Mouse (Mus musculus): ENCODE results near the gene Kat2b. TPM values are rescaled to one million over a fixed set of nuclear protein-coding genes. Genes with fewer than 3 reads are reported as not detected.
"Not testable (repeated sequence)": the region's sequence is repeated elsewhere in the genome, so short reads cannot be mapped to it uniquely, and the experiment has no call there.

The Kat2b gene
- polyA plus RNA-seq, 1 experiment from 2014 or later = 8.7 TPM

- H3K27me3 ChIP-seq (ENCODE audit: control insufficient read depth, insufficient read depth, low read depth, low read length); H3K27ac ChIP-seq (ENCODE audit: low read length); H3K4me2 ChIP-seq (ENCODE audit: low read length); H3K36me3 ChIP-seq (ENCODE audit: control insufficient read depth, insufficient read depth, low read length); H3K4me3 ChIP-seq (ENCODE audit: low read depth, low read length); H3K9ac ChIP-seq (ENCODE audit: low read depth, low read length); H3K4me1 ChIP-seq (ENCODE audit: control insufficient read depth, insufficient read depth, low read length); H3K9me3 ChIP-seq (replicated peaks; ENCODE audit: control insufficient read depth, low read length, poor library complexity, severe bottlenecking); ATAC-seq: not testable (repeated sequence)
- no CpG with 5 or more reads among the region's 7 CpGs for WGBS
Observed at GRCm38 (mm10) chr17:53603236-53603635, 36.6 kb downstream of the Kat2b start.

- not testable (repeated sequence) for H3K4me3 ChIP-seq (ENCODE audit: low read depth, low read length); H3K27me3 ChIP-seq (ENCODE audit: control insufficient read depth, insufficient read depth, low read depth, low read length); H3K27ac ChIP-seq (ENCODE audit: low read length); ATAC-seq; H3K9me3 ChIP-seq (replicated peaks; ENCODE audit: control insufficient read depth, low read length, poor library complexity, severe bottlenecking); H3K4me2 ChIP-seq (ENCODE audit: low read length); H3K4me1 ChIP-seq (ENCODE audit: control insufficient read depth, insufficient read depth, low read length); H3K9ac ChIP-seq (ENCODE audit: low read depth, low read length); H3K36me3 ChIP-seq (ENCODE audit: control insufficient read depth, insufficient read depth, low read length)
- no CpG with 5 or more reads among the region's 7 CpGs for WGBS
Observed at GRCm38 (mm10) chr17:53606082-53606481, 39.4 kb downstream of the Kat2b start.

- H3K27ac ChIP-seq (ENCODE audit: low read length); H3K4me1 ChIP-seq (ENCODE audit: control insufficient read depth, insufficient read depth, low read length); H3K27me3 ChIP-seq (ENCODE audit: control insufficient read depth, insufficient read depth, low read depth, low read length); ATAC-seq; H3K36me3 ChIP-seq (ENCODE audit: control insufficient read depth, insufficient read depth, low read length); H3K9me3 ChIP-seq (replicated peaks; ENCODE audit: control insufficient read depth, low read length, poor library complexity, severe bottlenecking); H3K4me2 ChIP-seq (ENCODE audit: low read length); H3K9ac ChIP-seq (ENCODE audit: low read depth, low read length); H3K4me3 ChIP-seq (ENCODE audit: low read depth, low read length): not testable (repeated sequence)
- WGBS = no CpG with 5 or more reads among the region's 7 CpGs
Observed at GRCm38 (mm10) chr17:53608924-53609323, 42.3 kb downstream of the Kat2b start.

- H3K36me3 ChIP-seq (ENCODE audit: control insufficient read depth, insufficient read depth, low read length) = no peaks in the 10 kb centered on the region
- no peak overlapping the region for H3K4me3 ChIP-seq (ENCODE audit: low read depth, low read length)
- no peaks in the 10 kb centered on the region for H3K9me3 ChIP-seq (replicated peaks; ENCODE audit: control insufficient read depth, low read length, poor library complexity, severe bottlenecking)
- H3K27me3 ChIP-seq (ENCODE audit: control insufficient read depth, insufficient read depth, low read depth, low read length) = no peaks in the 10 kb centered on the region
- no peaks in the 10 kb centered on the region for H3K4me1 ChIP-seq (ENCODE audit: control insufficient read depth, insufficient read depth, low read length)
- H3K9ac ChIP-seq (ENCODE audit: low read depth, low read length) = no peak overlapping the region
- WGBS = 95% methylated on average over 6 of the region's 6 CpGs
- H3K27ac ChIP-seq (ENCODE audit: low read length) = no peak overlapping the region
- no peak for ATAC-seq
- no peak overlapping the region for H3K4me2 ChIP-seq (ENCODE audit: low read length)
Observed at GRCm38 (mm10) chr17:53617295-53617957, 50.8 kb downstream of the Kat2b start.

- no peak overlapping the region for H3K4me2 ChIP-seq (ENCODE audit: low read length)
Observed at GRCm38 (mm10) chr17:53618369-53618768, 51.7 kb downstream of the Kat2b start.

GRCm38 (mm10) chr17:53619391-53619790 lies 52.7 kb downstream of the Kat2b start:
- H3K27me3 ChIP-seq (ENCODE audit: control insufficient read depth, insufficient read depth, low read depth, low read length) = no peaks in the 10 kb centered on the region
- H3K4me2 ChIP-seq (ENCODE audit: low read length) = no peak overlapping the region
- no peak overlapping the region for H3K9ac ChIP-seq (ENCODE audit: low read depth, low read length)
- no peak overlapping the region for H3K27ac ChIP-seq (ENCODE audit: low read length)
- no peak for ATAC-seq
- no peaks in the 10 kb centered on the region for H3K36me3 ChIP-seq (ENCODE audit: control insufficient read depth, insufficient read depth, low read length)
- no peak overlapping the region for H3K4me3 ChIP-seq (ENCODE audit: low read depth, low read length)
- no peaks in the 10 kb centered on the region for H3K9me3 ChIP-seq (replicated peaks; ENCODE audit: control insufficient read depth, low read length, poor library complexity, severe bottlenecking)
- H3K4me1 ChIP-seq (ENCODE audit: control insufficient read depth, insufficient read depth, low read length) = no peaks in the 10 kb centered on the region

More at GRCm38 (mm10) chr17:53618369-53618768, 51.7 kb downstream of the Kat2b start:
- Histone ChIP-seq H3K9me3 (replicated peaks; ENCODE audit: control insufficient read depth, low read length, poor library complexity, severe bottlenecking) (no peaks in the 10 kb centered on the region), H3K4me3 (ENCODE audit: low read depth, low read length) (no peak overlapping the region), H3K36me3 (ENCODE audit: control insufficient read depth, insufficient read depth, low read length) (no peaks in the 10 kb centered on the region), H3K4me1 (ENCODE audit: control insufficient read depth, insufficient read depth, low read length) (no peaks in the 10 kb centered on the region), H3K27ac (ENCODE audit: low read length) (no peak overlapping the region), H3K9ac (ENCODE audit: low read depth, low read length) (no peak overlapping the region), H3K27me3 (ENCODE audit: control insufficient read depth, insufficient read depth, low read depth, low read length) (no peaks in the 10 kb centered on the region)
- WGBS = 97% methylated on average over 7 of the region's 7 CpGs
- no peak for ATAC-seq

GRCm38 (mm10) chr17:53620611-53621010 lies 54.0 kb downstream of the Kat2b start:
- Histone ChIP-seq H3K27ac (ENCODE audit: low read length) (no peak overlapping the region), H3K27me3 (ENCODE audit: control insufficient read depth, insufficient read depth, low read depth, low read length) (no peaks in the 10 kb centered on the region), H3K4me2 (ENCODE audit: low read length) (no peak overlapping the region), H3K9me3 (replicated peaks; ENCODE audit: control insufficient read depth, low read length, poor library complexity, severe bottlenecking) (no peaks in the 10 kb centered on the region), H3K9ac (ENCODE audit: low read depth, low read length) (no peak overlapping the region), H3K4me1 (ENCODE audit: control insufficient read depth, insufficient read depth, low read length) (no peaks in the 10 kb centered on the region), H3K36me3 (ENCODE audit: control insufficient read depth, insufficient read depth, low read length) (no peaks in the 10 kb centered on the region), H3K4me3 (ENCODE audit: low read depth, low read length) (no peak overlapping the region)
- ATAC-seq = no peak
- WGBS = 79% methylated on average over 4 of the region's 4 CpGs

- Histone ChIP-seq H3K36me3 (ENCODE audit: control insufficient read depth, insufficient read depth, low read length) (no peaks in the 10 kb centered on the region), H3K4me2 (ENCODE audit: low read length) (no peak overlapping the region), H3K9me3 (replicated peaks; ENCODE audit: control insufficient read depth, low read length, poor library complexity, severe bottlenecking) (no peaks in the 10 kb centered on the region), H3K27ac (ENCODE audit: low read length) (no peak overlapping the region), H3K4me3 (ENCODE audit: low read depth, low read length) (no peak overlapping the region), H3K9ac (ENCODE audit: low read depth, low read length) (no peak overlapping the region), H3K27me3 (ENCODE audit: control insufficient read depth, insufficient read depth, low read depth, low read length) (no peaks in the 10 kb centered on the region), H3K4me1 (ENCODE audit: control insufficient read depth, insufficient read depth, low read length) (no peaks in the 10 kb centered on the region)
- ATAC-seq = no peak
- WGBS = 84% methylated on average over 3 of the region's 3 CpGs
Observed at GRCm38 (mm10) chr17:53622125-53622524, 55.5 kb downstream of the Kat2b start.

GRCm38 (mm10) chr17:53623762-53624161 lies 57.1 kb downstream of the Kat2b start:
- Histone ChIP-seq H3K27ac (ENCODE audit: low read length) (no peak overlapping the region), H3K27me3 (ENCODE audit: control insufficient read depth, insufficient read depth, low read depth, low read length) (no peaks in the 10 kb centered on the region), H3K9me3 (replicated peaks; ENCODE audit: control insufficient read depth, low read length, poor library complexity, severe bottlenecking) (no peaks in the 10 kb centered on the region), H3K4me2 (ENCODE audit: low read length) (no peak overlapping the region), H3K9ac (ENCODE audit: low read depth, low read length) (no peak overlapping the region), H3K4me3 (ENCODE audit: low read depth, low read length) (no peak overlapping the region), H3K4me1 (ENCODE audit: control insufficient read depth, insufficient read depth, low read length) (no peaks in the 10 kb centered on the region), H3K36me3 (ENCODE audit: control insufficient read depth, insufficient read depth, low read length) (no peaks in the 10 kb centered on the region)
- WGBS = 91% methylated on average over 9 of the region's 9 CpGs
- no peak for ATAC-seq

Measured in midbrain, embryonic 16.5 days (tissue).